Mouse (Mus musculus) C2C12 (cell line): ENCODE results near the gene Mrpl11. TPM values are rescaled to one million over a fixed set of nuclear protein-coding genes. Genes with fewer than 3 reads are reported as not detected.

Experiments
- H3K27me3 ChIP-seq: one replicate; pipeline ENCODE4 v1.6.1; 2011; ENCODE audit not compliant: control insufficient read depth, insufficient read depth, insufficient read length
- H3K36me3 ChIP-seq: one replicate; pipeline ENCODE4 v1.6.1; 2011; ENCODE audit not compliant: control insufficient read depth, insufficient read depth
- H3K4me3 ChIP-seq: one replicate; pipeline ENCODE4 v1.5.1; 2011; ENCODE audit warnings: mild to moderate bottlenecking, control low read depth; ENCODE audit not compliant: poor library complexity, insufficient read depth, severe bottlenecking
- H3K79me2 ChIP-seq: one replicate; pipeline ENCODE4 v1.6.1; 2011; ENCODE audit not compliant: control insufficient read depth, insufficient read depth
- H3K79me3 ChIP-seq: one replicate; pipeline ENCODE4 v1.6.1; 2011; ENCODE audit warnings: low read depth, control low read depth
- H3ac ChIP-seq: one replicate; pipeline ENCODE3; 2011; ENCODE audit warnings: low read depth; ENCODE audit not compliant: control insufficient read depth, insufficient read length
- CEBPB ChIP-seq: IDR thresholded peaks from one replicate; pipeline ENCODE4 v1.6.1; 2011; ENCODE audit warnings: low read depth, mild to moderate bottlenecking, control low read depth, moderate library complexity
- CTCF ChIP-seq: IDR thresholded peaks from one replicate; pipeline ENCODE4 v1.5.1; 2011; ENCODE audit not compliant: control insufficient read depth, insufficient read depth, insufficient read length
- FOSL1 ChIP-seq: IDR thresholded peaks from one replicate; pipeline ENCODE4 v1.8.0; 2011; ENCODE audit warnings: mild to moderate bottlenecking, low read length; ENCODE audit not compliant: poor library complexity, insufficient read depth, severe bottlenecking
- MAX ChIP-seq: IDR thresholded peaks from one replicate; pipeline ENCODE4 v1.6.1; 2011; ENCODE audit warnings: mild to moderate bottlenecking, control low read depth
- MYOD1 ChIP-seq: IDR thresholded peaks from one replicate; pipeline ENCODE4 v1.6.1; 2011; ENCODE audit warnings: low read depth; ENCODE audit not compliant: control insufficient read depth, insufficient read length
- MYOG ChIP-seq: IDR thresholded peaks from one replicate; pipeline ENCODE4 v1.6.1; 2011; ENCODE audit not compliant: control insufficient read depth, insufficient read length; ENCODE audit errors: extremely low read depth
- USF1 ChIP-seq: IDR thresholded peaks from one replicate; pipeline ENCODE4 v1.6.1; 2011; ENCODE audit warnings: low read depth, mild to moderate bottlenecking, control low read depth, moderate library complexity
- polyA plus RNA-seq: library from polyadenylated mRNA; unstranded; fragments of >200 nt; fragmentation: generic; extraction: Trizol; gene quantifications from one replicate; pipeline ENCODE4 v1.2.1, GENCODE M21; 2012; ENCODE audit warnings: missing spikeins

Gene Mrpl11
- polyA plus RNA-seq, 1 experiment = 100 TPM

DNA sequence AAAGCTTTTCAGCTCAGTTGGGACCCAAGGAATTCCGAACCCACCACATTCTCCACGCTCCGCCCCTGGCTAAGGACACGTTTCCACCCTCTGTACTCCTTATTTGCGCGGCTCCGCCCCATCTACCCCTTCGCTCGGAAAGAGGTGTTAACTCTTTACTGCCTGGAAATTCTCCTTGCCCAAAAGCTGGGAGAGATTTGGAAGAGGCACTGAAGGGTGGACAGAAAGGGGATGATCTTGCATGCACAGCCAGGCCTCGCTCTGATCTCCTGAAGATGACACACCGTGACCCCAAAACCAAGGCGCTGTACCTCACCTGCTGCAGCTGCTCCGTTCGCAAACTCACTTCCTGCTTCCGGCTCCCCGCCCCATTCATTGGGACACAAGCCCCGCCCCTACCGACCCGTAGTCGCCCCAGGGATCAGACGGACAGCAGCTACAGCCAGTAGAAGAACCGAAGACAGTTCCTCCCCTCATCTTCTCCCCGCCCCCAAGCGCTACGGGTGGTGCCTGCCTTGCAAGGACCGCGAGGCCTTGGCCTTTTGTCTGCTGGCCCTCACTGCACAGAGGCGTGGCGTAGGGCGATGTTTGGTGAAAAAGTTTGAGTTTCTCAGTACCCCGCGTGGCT is 33.9 kb upstream of the Mrpl11 start, which contains the start of gene Dpp3:
TSS of gene Dpp3 (minus strand) at position 384 of the 628 bp plus-strand sequence.
- no peak for TF ChIP-seq CTCF
- TF ChIP-seq MAX = peak; percentile 38
- peak; percentile 29 for TF ChIP-seq MYOD1
- no peak for TF ChIP-seq FOSL1
- peak within 1 kb of the TSS; percentile 39 for H3K4me3 ChIP-seq
- H3ac ChIP-seq = peak within 1 kb of the TSS; percentile 64
- peaks cover 21% of the 10 kb centered on the region for H3K36me3 ChIP-seq
- H3K27me3 ChIP-seq = peaks cover 3% of the 10 kb centered on the region
- peaks cover 16% of the 10 kb centered on the region for H3K79me3 ChIP-seq
- peaks cover 29% of the 10 kb centered on the region for H3K79me2 ChIP-seq

DNA sequence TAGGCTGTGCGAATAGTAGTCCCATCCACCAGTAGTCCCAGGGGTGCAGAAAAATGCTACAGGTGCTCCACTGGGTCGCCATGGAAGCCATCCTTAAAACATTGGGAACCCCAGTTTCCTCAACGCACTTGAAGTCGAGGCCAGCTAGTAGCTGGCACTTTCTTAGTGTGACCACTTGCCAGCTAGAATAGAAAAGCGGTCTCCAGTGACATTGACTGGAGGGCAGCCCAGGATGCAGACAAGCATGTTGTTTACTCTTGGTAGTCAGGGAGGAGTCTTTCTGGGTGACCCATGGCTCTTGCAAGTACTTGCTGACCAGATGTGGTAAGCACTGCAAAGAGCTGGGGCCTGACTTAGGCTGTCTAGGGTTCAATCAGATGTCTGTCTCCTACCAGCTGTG is 33.2 kb upstream of the Mrpl11 start:
- Histone ChIP-seq H3K79me3 (peaks cover 15% of the 10 kb centered on the region), H3K4me3 (no peak overlapping the region), H3K36me3 (peaks cover 14% of the 10 kb centered on the region), H3K27me3 (peaks cover 3% of the 10 kb centered on the region), H3ac (no peak overlapping the region), H3K79me2 (peaks cover 29% of the 10 kb centered on the region)
- TF ChIP-seq MYOG (no peak), CTCF (no peak), USF1 (no peak), MYOD1 (no peak), CEBPB (no peak), FOSL1 (no peak)

DNA sequence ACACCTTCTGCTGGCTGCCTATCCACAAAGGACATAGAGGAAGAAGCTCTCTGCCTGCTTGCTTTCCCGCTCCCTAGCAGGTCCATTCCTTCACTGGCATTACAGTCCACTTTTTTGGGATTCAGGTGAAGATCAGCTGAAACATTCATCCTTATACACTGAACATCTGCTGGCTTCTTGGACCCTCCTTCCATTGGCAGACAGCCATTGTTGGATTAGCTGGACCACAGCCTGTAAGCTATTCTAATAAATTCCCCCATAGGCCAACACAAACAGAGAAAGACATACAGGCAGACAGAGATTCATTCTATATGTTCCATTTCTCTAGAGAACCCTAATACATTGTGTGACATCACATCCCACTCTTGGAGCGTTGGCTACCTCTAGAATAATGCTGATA is 25.1 kb upstream of the Mrpl11 start:
- Histone ChIP-seq H3ac (no peak overlapping the region), H3K4me3 (no peak overlapping the region), H3K79me3 (no peaks in the 10 kb centered on the region), H3K27me3 (peaks cover 3% of the 10 kb centered on the region), H3K36me3 (no peaks in the 10 kb centered on the region), H3K79me2 (no peaks in the 10 kb centered on the region)
- TF ChIP-seq MYOD1 = no peak

DNA sequence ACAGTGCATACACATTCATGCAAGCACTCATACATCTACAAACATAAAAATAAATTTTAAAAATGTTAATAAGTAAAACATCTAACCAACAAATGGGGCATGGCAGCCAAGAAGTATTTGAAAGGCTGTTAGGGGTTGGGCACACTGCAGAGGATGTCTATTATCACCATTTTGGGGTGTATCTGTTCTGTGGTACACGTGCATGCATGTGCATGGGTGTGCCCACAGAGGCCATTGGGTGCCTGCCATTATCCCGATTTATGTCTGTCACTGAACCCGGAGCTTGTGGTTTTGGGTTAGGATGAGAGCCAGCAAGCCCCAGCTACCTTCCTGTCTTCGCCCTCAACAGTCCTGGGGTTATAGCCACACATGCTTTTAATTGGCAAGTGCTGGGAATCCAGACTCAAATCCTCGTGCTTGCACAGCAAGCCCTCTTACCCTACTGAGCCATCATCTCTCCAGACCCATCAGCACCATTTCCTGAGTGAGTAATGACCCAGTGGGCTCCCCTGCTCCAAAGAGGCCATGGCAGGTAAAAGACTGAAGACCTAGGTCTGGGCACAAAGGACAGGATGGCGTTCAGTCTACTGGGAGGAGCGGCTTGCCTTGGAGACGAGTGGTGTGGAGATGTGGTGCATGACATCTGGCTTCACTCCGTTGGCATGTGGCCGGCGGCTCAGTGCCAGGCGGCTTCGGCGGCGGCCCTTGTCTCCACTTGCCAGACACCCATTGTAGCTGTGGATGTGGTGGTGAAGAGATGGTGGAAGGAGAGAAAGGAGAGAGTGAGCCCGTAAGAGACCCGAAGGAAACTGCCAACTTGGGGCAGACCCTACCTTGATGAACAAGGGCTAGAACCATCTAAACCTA is 24.3 kb upstream of the Mrpl11 start:
- H3ac ChIP-seq = no peak overlapping the region
- H3K36me3 ChIP-seq = no peaks in the 10 kb centered on the region
- peaks cover 1% of the 10 kb centered on the region for H3K27me3 ChIP-seq
- no peak overlapping the region for H3K4me3 ChIP-seq
- no peaks in the 10 kb centered on the region for H3K79me2 ChIP-seq
- TF ChIP-seq FOSL1 (no peak), USF1 (no peak), MYOD1 (no peak), MAX (no peak), CEBPB (no peak)
- H3K79me3 ChIP-seq = no peaks in the 10 kb centered on the region

DNA sequence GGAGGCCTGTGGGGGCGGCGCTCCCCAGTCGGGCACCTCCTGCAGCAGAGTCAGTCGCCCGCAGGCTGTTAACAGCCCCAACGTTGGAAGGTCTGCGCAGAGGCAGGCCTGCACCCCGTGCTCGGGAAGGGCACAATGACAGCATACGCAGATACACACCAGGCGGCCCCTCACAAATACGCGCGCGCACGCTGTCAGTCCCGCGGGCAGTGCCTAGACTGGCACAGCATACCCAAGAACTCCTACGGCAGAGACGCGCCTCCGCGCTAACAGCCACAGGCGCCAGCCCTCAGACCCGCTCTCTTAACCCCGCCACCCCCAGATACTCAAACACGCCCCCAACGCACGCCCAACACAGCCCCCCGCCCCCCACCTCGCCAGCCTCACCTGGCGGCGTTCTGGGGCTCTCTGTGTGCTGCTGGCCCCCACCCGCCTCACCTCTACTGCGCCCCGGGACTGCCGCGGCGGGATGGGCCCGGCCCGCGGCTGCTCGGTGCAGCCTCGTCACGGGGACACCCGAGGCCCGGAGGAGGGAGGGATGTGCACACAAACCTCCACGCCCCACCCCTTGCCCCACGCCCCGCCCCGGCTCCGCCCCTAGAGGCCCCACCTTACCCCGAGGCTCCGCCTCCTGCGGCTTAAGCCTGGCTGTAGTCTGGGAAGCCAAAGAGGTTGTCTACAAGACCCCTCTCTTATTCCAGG is 19.2 kb upstream of the Mrpl11 start, which contains the start of gene Peli3:
TSS of gene Peli3 (minus strand) at position 577 of the 702 bp plus-strand sequence.
- H3K4me3 ChIP-seq = peak within 1 kb of the TSS; percentile 25
- TF ChIP-seq FOSL1 (no peak), MYOD1 (no peak), CTCF (no peak), MAX (no peak), CEBPB (no peak), MYOG (no peak), USF1 (no peak)
- H3ac ChIP-seq = peak within 1 kb of the TSS; percentile 66
- H3K36me3 ChIP-seq = no peaks in the 10 kb centered on the region
- H3K79me2 ChIP-seq = no peaks in the 10 kb centered on the region
- no peaks in the 10 kb centered on the region for H3K27me3 ChIP-seq
- H3K79me3 ChIP-seq = no peaks in the 10 kb centered on the region

DNA sequence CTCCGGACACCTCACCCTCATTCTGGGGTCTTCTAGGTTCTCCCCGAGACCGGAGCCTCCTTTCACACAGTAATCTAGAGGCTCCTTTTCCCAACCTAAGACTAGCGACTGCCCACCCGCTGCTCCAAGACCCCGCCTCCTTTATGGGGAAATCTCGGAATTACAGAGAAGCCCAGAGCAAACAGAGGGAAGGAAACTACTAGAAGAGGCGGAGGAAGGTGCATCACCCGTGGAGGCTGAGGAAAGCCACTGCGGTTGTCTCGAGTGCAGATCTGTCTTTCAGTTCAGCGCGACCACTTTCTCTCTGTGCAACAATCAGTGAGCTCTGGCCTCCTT is 18.7 kb upstream of the Mrpl11 start:
- Histone ChIP-seq H3K79me3 (no peaks in the 10 kb centered on the region), H3K4me3 (peak overlapping the region; percentile 25), H3ac (peak overlapping the region; percentile 48), H3K79me2 (no peaks in the 10 kb centered on the region), H3K27me3 (no peaks in the 10 kb centered on the region), H3K36me3 (no peaks in the 10 kb centered on the region)
- TF ChIP-seq MYOD1 (no peak), CTCF (no peak), CEBPB (no peak), USF1 (no peak), MYOG (no peak), FOSL1 (no peak), MAX (no peak)
